ENCODE assay signal across 26 mouse cellular contexts in the genomic region with DNA sequence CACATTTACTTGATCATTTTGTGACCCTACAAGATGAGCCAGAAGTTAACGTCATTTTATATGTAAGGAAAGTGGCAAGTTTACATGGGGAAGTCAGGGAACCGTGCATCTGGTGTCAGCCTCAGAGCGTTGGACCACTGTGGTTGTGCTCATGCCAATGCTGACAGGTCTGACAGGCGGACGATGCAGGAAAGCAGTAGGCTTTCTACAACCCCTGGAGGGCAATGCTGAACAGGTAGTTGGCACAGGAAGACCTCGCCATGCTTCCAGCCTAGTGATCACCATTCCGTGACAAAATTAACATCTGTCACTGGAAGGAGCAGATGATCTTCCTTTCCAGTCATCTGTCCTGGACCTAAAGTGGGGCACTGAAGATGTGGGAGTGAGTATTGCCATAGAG.
"Had no signal": no experiment of that assay in that cellular context is flagged by ENCODE, and none has a peak within 500 bp of the region (broad histone marks: within the 10 kb centered on the region; RNA-seq: fewer than 3 reads in every experiment).

No protein-coding gene starts in this region.

- H3K9me3 ChIP-seq: heart, embryonic 15.5 days; kidney, embryonic 15.5 days; limb, embryonic 13.5 days; limb, embryonic 15.5 days; liver, embryonic 12.5 days had no signal

- H3K27ac ChIP-seq: heart, adult 2 months; heart, embryonic 13.5 days; heart, embryonic 15.5 days; hindbrain, embryonic 14.5 days; kidney, embryonic 15.5 days; kidney, postnatal 0 days; left cerebral cortex, adult 2 months; limb, embryonic 13.5 days; limb, embryonic 15.5 days; liver, embryonic 12.5 days; liver, embryonic 14.5 days had no signal

- H3K4me1 ChIP-seq: limb, embryonic 13.5 days; limb, embryonic 15.5 days; liver, embryonic 12.5 days had no signal

- ATAC-seq: hindbrain, embryonic 16.5 days; intestine, embryonic 16.5 days; liver, embryonic 12.5 days had no signal

- H3K36me3 ChIP-seq: heart, embryonic 13.5 days; heart, embryonic 15.5 days; kidney, embryonic 15.5 days; limb, embryonic 13.5 days; limb, embryonic 15.5 days; liver, embryonic 12.5 days had no signal

- DNase-seq: gastrocnemius, postnatal 14 days; gastrocnemius, postnatal 36 days; heart, adult 11 months; heart, adult 2 months; heart, postnatal 14 days; heart, postnatal 36 days; kidney, adult 11 months; kidney, adult 2 months; kidney, adult 9 months; kidney, postnatal 14 days; kidney, postnatal 36 days; layer of hippocampus, adult 9-11 months; layer of hippocampus, postnatal 36 days had no signal

- H3K4me3 ChIP-seq: heart, adult 2 months; heart, embryonic 13.5 days; heart, embryonic 15.5 days; kidney, embryonic 15.5 days; left cerebral cortex, adult 2 months; limb, embryonic 13.5 days; limb, embryonic 15.5 days; liver, embryonic 12.5 days had no signal

- H3K4me2 ChIP-seq: heart, embryonic 11.5 days; heart, embryonic 13.5 days; heart, embryonic 15.5 days; hindbrain, embryonic 14.5 days; kidney, embryonic 15.5 days; limb, embryonic 13.5 days; limb, embryonic 15.5 days; liver, embryonic 12.5 days had no signal

- H3K9ac ChIP-seq: heart, embryonic 13.5 days; heart, embryonic 15.5 days; hindbrain, embryonic 14.5 days; kidney, embryonic 15.5 days; limb, embryonic 13.5 days; limb, embryonic 15.5 days; liver, embryonic 12.5 days; liver, embryonic 14.5 days had no signal

- H3K27me3 ChIP-seq: heart, embryonic 13.5 days; heart, embryonic 15.5 days; kidney, embryonic 15.5 days; limb, embryonic 13.5 days; limb, embryonic 15.5 days; liver, embryonic 12.5 days had no signal
